Mouse (Mus musculus) Patski (cell line): ENCODE results near the gene Arhgef3. TPM values are rescaled to one million over a fixed set of nuclear protein-coding genes. Genes with fewer than 3 reads are reported as not detected.
"Not testable (repeated sequence)": the region's sequence is repeated elsewhere in the genome, so short reads cannot be mapped to it uniquely, and the experiment has no call there.

Source experiments
- ATAC-seq: fragments of 100-300 bp; one replicate; pipeline ENCODE4 v1.8.0; 2021
- CTCF ChIA-PET: fragments of 350-600 bp; sonication (Branson Sonifier 250); formaldehyde crosslinking; loops from one replicate; lab custom pipeline; 2022; ENCODE audit warnings: inconsistent platforms; lab: Charles Lee
- POLR2A ChIA-PET: fragments of 350-600 bp; sonication (Branson Sonifier 250); formaldehyde crosslinking; loops from one replicate; lab custom pipeline; 2022; ENCODE audit warnings: antibody characterized with exemption, inconsistent platforms; lab: Charles Lee
- DNase-seq: peaks from one replicate; pipeline ENCODE4 v3.0.0-alpha.2; 2011; ENCODE audit warnings: low read depth, low spot score
- H3K27me3 ChIP-seq: fragments of 371-371 bp; one replicate; pipeline ENCODE4 v1.5.1; 2021
- CTCF ChIP-seq: fragments of 100-300 bp; IDR thresholded peaks from one replicate; pipeline ENCODE4 v1.5.1; 2021
- in situ Hi-C: fragments of 300-500 bp; cut with MboI; formaldehyde crosslinking; loops from 3 replicates; pipeline ENCODE4 v1.11.1; 2018; ENCODE audit warnings: low pct_unique_long_range_greater_than_20kb, mixed read lengths
- polyA plus RNA-seq: library from polyadenylated mRNA; unstranded; gene quantifications from one replicate; pipeline ENCODE4 v1.2.3, GENCODE M21; 2021

Arhgef3 gene
- polyA plus RNA-seq, 1 experiment from 2014 or later, result 3.4 TPM

DNA sequence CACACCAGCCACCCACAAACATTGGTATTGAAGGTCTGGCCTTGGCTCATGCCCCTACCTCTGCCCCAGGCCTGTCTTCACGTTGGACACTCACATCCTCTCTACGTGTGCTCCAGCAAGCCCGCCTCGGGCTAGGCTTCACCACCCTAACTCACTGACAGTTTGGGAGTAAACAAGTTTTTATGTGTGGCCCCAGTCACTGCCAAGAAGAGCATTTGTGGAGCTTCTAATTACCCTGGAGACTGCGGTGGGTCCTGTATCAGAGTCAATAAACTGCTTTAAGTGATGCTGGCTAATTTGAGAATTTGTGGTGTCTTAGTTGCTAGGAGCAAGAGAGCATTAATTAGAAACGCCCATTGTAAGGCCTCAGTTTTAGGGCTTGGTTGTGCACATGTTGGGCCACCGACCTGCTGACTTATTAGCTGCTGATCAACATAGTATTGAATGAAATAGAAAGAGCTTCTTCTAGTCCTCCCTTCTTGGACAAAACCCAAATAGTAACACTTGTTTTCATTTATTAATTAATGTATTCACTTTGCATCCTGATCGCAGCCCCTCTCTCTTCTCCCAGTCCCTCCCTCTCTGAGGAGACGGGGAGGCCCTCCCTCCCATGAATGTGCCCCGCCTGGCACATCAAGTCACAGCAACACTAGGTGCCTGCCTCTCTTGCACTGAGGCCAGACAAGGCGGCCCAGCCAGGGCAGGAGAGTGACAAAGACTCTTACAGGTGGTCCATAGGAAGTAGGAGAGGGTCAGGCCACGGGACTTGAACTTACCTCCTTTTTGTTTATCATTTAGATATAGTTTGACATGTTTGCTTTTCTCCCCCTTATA is 86.3 kb downstream of the Arhgef3 start:
- POLR2A ChIA-PET, result no interaction called here
- no peak for ATAC-seq
- H3K27me3 ChIP-seq, result peaks cover 5% of the 10 kb centered on the region
- CTCF ChIA-PET, result interaction anchor here (1.3 kb wide), 1 partner anchor 14 kb away, joined by 4 read pairs; no protein-coding TSS in a partner anchor
- DNase-seq, result no peak
- no peak for TF ChIP-seq CTCF
- in situ Hi-C loops, result no loop called here

DNA sequence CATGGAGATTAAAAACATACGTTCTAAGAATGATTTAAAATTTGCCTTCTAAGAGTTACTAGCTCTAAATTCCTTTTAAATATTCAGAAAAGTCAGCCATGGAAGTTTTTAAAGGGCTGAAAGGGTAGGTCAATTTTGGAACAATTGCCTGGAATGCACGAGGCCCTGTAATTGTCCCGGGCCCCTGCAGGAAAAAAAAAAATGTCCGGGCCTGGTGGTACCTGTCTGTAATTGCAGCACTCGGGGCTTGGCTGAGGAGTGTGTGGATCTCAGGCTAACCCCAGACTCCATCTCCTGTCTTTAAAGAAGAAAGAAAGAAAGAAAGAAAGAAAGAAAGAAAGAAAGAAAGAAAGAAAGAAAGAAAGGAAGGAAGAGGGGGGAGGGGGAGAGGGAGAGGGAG is 87.1 kb downstream of the Arhgef3 start:
- ChIA-PET POLR2A (no interaction called here), CTCF (no interaction called here)
- in situ Hi-C loops, result no loop called here
- ATAC-seq, result no peak
- no peak for DNase-seq
- TF ChIP-seq CTCF, result no peak
- peaks cover 5% of the 10 kb centered on the region for H3K27me3 ChIP-seq

DNA sequence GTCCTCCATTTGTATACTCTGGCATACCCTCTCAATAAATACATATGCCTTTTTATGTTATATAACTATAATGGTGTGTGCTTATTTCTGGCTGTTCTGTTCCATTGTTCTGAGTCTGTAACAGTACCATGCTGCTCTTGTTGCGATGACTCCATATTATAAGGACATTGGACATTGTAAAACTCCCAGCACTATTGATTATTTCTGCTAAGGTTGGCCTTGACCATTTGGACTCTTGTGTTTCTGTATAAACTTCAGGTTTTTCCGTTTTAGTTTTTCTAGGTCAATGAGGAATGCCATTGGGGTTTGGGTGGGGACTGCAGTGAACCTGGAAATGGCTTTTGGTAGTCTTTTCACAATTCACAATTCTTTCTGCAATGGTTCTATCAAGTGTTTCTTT is 90.0 kb downstream of the Arhgef3 start:
- ATAC-seq (no peak), DNase-seq (no peak)
- no peak for TF ChIP-seq CTCF
- ChIA-PET POLR2A (interaction anchor here (0.7 kb wide), 1 partner anchor 217 kb away, joined by 3 read pairs; no protein-coding TSS in a partner anchor), CTCF (no interaction called here)
- in situ Hi-C loops, result no loop called here
- H3K27me3 ChIP-seq, result peaks cover 5% of the 10 kb centered on the region

DNA sequence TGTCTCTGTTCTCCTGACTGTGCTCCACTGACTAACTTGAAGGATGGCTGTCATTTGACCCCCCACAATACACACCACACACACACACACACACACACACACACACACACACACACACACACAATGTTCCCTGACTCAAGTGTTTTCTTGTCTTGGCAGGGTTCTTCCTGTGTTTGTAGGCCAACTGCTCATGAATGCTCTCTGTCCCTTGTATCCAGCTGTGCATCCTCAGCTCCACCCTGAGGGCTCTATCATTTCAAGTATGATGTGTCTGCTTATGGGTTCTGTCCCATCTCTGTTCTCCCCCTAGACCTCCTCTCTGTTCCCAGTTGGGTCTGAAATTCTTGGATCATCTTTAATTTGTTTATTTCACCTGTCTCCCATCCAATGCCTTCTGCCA is 91.7 kb downstream of the Arhgef3 start:
- in situ Hi-C loops, result no loop called here
- no peak for DNase-seq
- ATAC-seq, result no peak
- H3K27me3 ChIP-seq, result peaks cover 5% of the 10 kb centered on the region
- no peak for TF ChIP-seq CTCF
- ChIA-PET POLR2A (no interaction called here), CTCF (interaction anchor here (1.2 kb wide), 1 partner anchor 13 kb away, joined by 3 read pairs; no protein-coding TSS in a partner anchor)

DNA sequence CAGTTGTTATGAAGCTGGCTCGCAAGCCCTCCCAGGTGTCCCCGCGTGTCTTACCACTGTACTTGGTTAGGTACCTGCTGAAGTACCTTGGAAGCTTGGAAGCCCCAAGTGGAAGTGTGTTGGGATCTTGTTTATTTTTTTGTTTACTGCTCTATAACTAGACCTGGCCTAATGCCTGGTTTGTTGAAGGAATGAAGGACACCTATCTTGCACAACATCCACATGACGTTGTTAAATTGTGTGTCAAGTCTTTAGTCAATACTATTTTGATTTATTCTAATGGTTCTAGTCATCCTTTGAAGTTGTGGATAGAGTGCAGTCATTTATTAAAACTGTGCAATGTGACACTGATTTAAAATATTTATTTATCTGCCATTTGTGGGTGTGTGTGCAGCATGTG is 94.8 kb downstream of the Arhgef3 start:
- POLR2A ChIA-PET, result no interaction called here
- CTCF ChIA-PET, result no interaction called here
- TF ChIP-seq CTCF, result no peak
- ATAC-seq, result no peak
- in situ Hi-C loops, result no loop called here
- no peak for DNase-seq
- H3K27me3 ChIP-seq, result peaks cover 5% of the 10 kb centered on the region

DNA sequence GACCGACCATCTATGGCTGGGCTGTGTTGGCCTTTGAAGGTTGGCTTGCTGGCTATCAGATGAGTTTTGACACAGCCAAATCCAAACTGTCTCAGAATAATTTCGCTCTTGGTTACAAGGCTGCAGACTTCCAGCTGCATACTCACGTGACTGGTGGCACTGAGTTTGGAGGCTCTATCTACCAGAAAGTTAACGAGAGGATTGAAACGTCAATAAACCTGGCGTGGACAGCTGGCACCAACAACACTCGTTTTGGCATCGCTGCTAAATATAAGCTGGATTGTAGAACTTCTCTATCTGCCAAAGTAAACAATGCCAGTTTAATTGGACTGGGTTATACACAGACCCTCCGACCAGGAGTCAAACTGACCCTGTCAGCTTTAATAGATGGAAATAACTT is 96.1 kb downstream of the Arhgef3 start:
- CTCF ChIA-PET, in situ Hi-C loops, ATAC-seq, DNase-seq, POLR2A ChIA-PET, H3K27me3 ChIP-seq: not testable (repeated sequence)

DNA sequence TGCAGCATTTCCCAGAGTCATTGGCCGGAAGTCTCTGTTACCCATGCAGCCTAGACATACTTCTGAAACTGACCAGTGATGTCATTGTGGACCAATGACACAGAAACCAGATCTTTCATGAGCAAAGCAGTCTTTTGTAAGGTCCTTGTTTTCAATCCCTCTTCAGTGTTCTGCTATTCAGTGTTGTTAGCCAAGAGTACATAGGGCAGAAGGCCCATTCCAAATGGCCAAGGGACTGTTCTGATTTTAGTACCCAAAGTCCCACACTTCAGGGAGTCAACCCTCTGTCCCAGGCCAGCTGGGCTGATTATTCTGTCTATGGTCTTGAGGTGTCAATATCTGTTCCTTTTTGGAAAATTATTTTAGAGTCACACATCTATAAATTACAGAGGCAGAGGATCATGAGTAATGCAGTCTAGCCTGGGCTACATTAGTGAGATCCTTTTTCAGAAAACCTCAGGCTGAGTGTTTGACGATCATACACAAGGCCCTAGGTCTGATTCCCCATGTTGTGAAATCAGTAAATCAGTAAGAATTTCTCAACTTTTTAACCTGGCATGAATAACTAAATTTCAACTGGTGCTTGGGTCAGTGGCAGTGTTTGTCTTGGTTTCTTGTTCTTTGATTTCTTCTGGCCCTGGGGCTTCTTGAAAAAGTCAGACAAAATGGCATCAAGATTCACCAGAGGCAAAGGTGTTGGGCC is 97.2 kb downstream of the Arhgef3 start:
- TF ChIP-seq CTCF, result no peak
- no peaks in the 10 kb centered on the region for H3K27me3 ChIP-seq
- ChIA-PET POLR2A (no interaction called here), CTCF (no interaction called here)
- no peak for ATAC-seq
- in situ Hi-C loops, result no loop called here
- no peak for DNase-seq

DNA sequence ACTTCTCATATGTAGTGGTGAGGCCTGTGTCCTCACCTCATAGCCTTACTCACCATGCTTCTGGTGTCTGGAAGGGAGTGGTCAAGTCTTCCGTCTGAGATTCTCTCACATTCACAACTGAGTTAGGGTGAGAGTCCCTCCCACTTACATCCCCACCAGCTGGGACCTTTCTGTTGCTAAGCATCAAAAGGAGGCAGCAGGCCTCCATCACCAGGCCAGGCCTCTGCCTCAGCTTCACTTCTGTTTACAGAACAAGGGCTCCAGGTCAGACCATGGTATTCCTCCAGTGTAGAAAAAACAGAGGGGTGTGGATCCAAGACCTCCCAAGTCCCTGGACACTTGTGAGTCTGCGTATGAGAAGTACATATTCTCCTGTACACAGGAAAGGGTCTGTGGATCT is 99.5 kb downstream of the Arhgef3 start:
- no peaks in the 10 kb centered on the region for H3K27me3 ChIP-seq
- TF ChIP-seq CTCF, result no peak
- in situ Hi-C loops, result no loop called here
- ATAC-seq (no peak), DNase-seq (no peak)
- ChIA-PET POLR2A (no interaction called here), CTCF (interaction anchor here (0.9 kb wide), 1 partner anchor 221 kb away, joined by 3 read pairs; no protein-coding TSS in a partner anchor)

DNA sequence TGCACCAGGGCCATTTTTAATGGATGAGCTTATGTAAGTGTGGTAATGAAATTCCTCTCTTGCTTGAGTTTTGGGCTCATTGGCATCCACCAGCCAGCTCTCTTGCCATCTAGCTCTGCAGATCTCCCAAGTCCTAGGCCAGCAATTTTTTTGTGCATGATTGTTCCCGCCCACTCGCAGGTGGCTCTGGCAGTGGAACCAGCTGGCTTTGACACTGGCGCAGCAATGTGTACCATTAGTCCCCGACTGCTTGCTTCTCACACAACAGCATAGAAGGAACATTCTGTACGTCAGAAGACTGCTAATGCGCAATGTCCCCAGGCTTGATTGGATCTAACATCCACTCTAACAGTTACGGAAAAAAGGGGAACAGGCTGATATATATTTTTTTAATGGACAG is 105.0 kb downstream of the Arhgef3 start:
- TF ChIP-seq CTCF, result no peak
- H3K27me3 ChIP-seq, result peaks cover 14% of the 10 kb centered on the region
- POLR2A ChIA-PET, result no interaction called here
- ATAC-seq (no peak), DNase-seq (no peak)
- in situ Hi-C loops, result no loop called here
- CTCF ChIA-PET, result no interaction called here

DNA sequence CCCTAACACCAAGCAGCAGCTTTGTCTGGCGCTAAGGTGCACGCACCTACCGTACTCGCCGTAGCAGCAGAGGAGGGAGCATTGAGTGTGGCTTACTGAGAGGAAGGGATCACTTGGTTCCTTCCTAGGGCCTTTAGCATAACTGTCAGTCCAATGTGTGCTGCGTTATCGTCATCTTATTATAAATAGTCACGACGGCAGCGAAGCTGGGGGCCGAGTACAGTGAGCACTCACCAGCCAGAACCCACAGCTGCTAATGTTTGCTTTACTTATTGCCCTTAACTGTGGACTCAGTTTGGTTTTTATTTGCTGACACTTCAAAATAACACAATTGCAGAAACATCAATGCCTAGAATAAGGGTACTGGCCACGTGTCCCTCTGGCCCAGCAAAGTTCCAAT is 105.6 kb downstream of the Arhgef3 start:
- in situ Hi-C loops, result no loop called here
- DNase-seq (no peak), ATAC-seq (no peak)
- ChIA-PET POLR2A (no interaction called here), CTCF (no interaction called here)
- peaks cover 14% of the 10 kb centered on the region for H3K27me3 ChIP-seq
- TF ChIP-seq CTCF, result no peak

DNA sequence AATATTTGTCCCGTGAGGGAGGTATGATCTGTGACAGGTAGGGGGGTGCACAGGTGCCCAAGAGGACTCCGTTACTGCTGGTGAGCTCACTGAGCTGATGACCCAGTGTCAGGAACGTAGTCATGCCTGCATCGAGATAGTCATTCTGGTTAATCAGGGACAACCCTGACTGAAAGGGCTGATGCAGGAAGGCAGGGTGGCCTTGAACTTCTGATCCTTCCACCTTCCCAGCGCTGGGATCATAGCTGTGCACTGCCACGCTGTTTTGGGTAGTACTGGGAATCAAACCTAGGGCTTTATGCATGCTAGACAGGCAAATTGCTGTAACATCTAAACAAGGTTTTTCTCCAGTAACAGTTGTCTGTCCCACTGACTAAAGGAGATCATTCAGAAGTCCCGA is 109.9 kb downstream of the Arhgef3 start:
- DNase-seq (no peak), ATAC-seq (no peak)
- CTCF ChIA-PET, result no interaction called here
- no peak for TF ChIP-seq CTCF
- peaks cover 14% of the 10 kb centered on the region for H3K27me3 ChIP-seq
- in situ Hi-C loops, result no loop called here
- POLR2A ChIA-PET, result no interaction called here
